Mouse (Mus musculus): ENCODE measurements around the gene Mdga2. TPM values are rescaled to one million over a fixed set of nuclear protein-coding genes. Genes with fewer than 3 reads are reported as not detected.

Mdga2 gene
- 36.9 and 43.2 TPM in 2 replicates for polyA plus RNA-seq (2014; fragmentation: Nextera tagmentation; extraction: Ambion mirVana)

DNA sequence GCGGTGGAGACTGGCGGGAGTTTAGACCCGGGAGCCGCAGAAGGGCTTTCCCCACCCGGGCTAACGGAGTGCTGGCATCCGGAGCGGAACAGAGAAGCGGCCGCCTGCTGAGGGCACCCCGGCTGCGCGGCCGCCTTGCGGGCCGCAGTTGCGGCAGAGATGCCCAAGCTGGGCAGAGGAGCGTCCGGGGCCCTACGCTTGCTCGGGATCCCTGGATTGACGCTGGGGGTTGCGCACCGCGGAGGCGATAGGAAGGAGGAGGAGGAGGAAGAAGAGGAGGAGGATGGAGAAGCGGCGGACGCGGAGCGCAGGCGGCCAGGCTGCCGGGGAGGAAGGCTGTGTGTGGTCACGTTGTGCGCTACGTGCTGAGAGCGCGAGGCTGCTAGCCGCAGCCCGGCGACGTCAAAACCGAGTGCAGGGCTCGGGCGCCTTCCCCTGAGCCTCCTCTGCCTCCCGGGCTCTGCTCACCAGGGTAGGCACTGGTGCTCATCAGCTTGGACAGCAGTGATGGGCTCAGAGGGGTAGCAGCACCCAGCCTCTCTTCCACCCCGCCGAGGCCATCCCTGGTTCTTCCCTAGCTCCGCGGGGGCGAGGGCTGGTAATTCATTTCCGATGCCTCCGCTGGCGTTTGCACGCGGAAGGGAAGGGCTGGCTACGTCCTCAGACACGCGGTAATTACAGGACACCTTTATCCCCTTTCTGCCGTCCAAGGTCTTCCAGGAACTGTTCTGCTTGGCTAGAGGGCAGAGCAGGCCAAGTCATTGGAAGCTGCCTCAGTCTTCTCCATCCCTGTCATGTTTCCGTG, at the start of gene Mdga2:
Mdga2 (minus strand) TSS at position 329 of the 805 bp plus-strand sequence.
- peak within 1 kb of the TSS; percentile 91 for H3K9ac ChIP-seq (replicated peaks; ENCODE audit: low read depth, low read length)
- peaks cover 3% of the 10 kb centered on the region; the same call in 1 of the 2 replicates for H3K27me3 ChIP-seq (ENCODE audit: control insufficient read depth, insufficient read depth, low read length)
- H3K4me3 ChIP-seq (ENCODE audit: low read depth, low read length), result peak within 1 kb of the TSS; percentile 81
- peak within 1 kb of the TSS; percentile 93 for H3K27ac ChIP-seq (ENCODE audit: low read depth, low read length)
- peak within 1 kb of the TSS; percentile 58 for H3K4me2 ChIP-seq (ENCODE audit: low read depth, low read length)
- WGBS, result under 1% methylated on average over 61 of the region's 61 CpGs
- H3K36me3 ChIP-seq (ENCODE audit: control insufficient read depth, insufficient read depth, low read length), result no peaks in the 10 kb centered on the region
- no peaks in the 10 kb centered on the region; the same call in 1 of the 2 replicates for H3K4me1 ChIP-seq (ENCODE audit: control insufficient read depth, insufficient read depth, low read length)
- no peaks in the 10 kb centered on the region for H3K9me3 ChIP-seq (ENCODE audit: control insufficient read depth, low read length)
- peak; percentile 75 for ATAC-seq (ENCODE audit: low read depth)

DNA sequence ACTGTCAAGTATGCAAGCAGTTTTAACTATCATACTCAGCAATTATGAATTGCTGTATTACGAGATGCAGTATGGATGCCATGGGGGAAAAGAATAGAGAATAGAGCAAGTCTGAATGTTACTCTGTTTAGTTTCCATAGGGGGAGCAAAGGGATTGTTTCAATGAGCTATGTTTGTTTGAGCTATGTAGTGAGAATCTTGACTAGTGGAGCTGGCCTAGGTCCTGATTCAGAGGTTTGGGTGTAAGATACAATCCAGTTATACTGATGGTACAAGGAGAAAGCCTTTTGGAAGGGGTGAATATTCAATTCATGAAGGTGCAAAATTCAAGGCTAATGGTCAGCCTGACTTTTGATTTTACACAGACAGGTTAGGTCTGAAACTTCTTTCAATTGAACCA, 45.1 kb upstream of the Mdga2 start:
- Histone ChIP-seq H3K9me3 (ENCODE audit: control insufficient read depth, low read length) (no peaks in the 10 kb centered on the region), H3K36me3 (ENCODE audit: control insufficient read depth, insufficient read depth, low read length) (no peaks in the 10 kb centered on the region), H3K4me1 (ENCODE audit: control insufficient read depth, insufficient read depth, low read length) (no peaks in the 10 kb centered on the region), H3K4me3 (ENCODE audit: low read depth, low read length) (no peak overlapping the region), H3K27ac (ENCODE audit: low read depth, low read length) (no peak overlapping the region), H3K4me2 (ENCODE audit: low read depth, low read length) (no peak overlapping the region), H3K9ac (replicated peaks; ENCODE audit: low read depth, low read length) (no peak overlapping the region), H3K27me3 (ENCODE audit: control insufficient read depth, insufficient read depth, low read length) (no peaks in the 10 kb centered on the region)
- no peak for ATAC-seq (ENCODE audit: low read depth)
- WGBS, result 74% methylated on average over 1 of the region's 1 CpGs

DNA sequence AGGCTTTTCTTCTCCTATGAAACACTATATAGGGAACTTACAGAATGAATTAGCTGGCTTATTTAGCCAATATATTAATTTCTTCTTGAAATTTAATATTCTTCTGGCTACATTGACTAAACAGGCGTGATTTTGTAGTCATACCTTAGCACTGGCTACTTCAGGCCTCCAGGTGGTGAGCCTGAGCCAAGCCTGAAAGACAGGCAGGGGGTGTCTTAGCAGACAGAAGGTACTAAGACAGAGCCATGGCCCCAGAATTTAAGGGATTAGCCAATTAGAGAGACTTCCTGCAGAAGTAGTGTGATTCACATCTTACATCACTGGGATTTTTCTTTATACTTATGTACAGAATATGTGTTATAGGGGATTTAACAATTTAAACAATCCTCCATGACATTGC, 1.2 kb upstream of the Mdga2 start:
- H3K9me3 ChIP-seq (ENCODE audit: control insufficient read depth, low read length), result no peaks in the 10 kb centered on the region
- H3K36me3 ChIP-seq (ENCODE audit: control insufficient read depth, insufficient read depth, low read length), result no peaks in the 10 kb centered on the region
- no peak overlapping the region for H3K4me3 ChIP-seq (ENCODE audit: low read depth, low read length)
- ATAC-seq (ENCODE audit: low read depth), result no peak
- no peak overlapping the region for H3K9ac ChIP-seq (replicated peaks; ENCODE audit: low read depth, low read length)
- H3K27ac ChIP-seq (ENCODE audit: low read depth, low read length), result no peak overlapping the region
- peak overlapping the region; percentile 58 for H3K4me2 ChIP-seq (ENCODE audit: low read depth, low read length)
- WGBS, result 47% methylated on average over 1 of the region's 1 CpGs
- H3K27me3 ChIP-seq (ENCODE audit: control insufficient read depth, insufficient read depth, low read length), result peaks cover 3% of the 10 kb centered on the region; the same call in 1 of the 2 replicates
- no peaks in the 10 kb centered on the region; the same call in 1 of the 2 replicates for H3K4me1 ChIP-seq (ENCODE audit: control insufficient read depth, insufficient read depth, low read length)

DNA sequence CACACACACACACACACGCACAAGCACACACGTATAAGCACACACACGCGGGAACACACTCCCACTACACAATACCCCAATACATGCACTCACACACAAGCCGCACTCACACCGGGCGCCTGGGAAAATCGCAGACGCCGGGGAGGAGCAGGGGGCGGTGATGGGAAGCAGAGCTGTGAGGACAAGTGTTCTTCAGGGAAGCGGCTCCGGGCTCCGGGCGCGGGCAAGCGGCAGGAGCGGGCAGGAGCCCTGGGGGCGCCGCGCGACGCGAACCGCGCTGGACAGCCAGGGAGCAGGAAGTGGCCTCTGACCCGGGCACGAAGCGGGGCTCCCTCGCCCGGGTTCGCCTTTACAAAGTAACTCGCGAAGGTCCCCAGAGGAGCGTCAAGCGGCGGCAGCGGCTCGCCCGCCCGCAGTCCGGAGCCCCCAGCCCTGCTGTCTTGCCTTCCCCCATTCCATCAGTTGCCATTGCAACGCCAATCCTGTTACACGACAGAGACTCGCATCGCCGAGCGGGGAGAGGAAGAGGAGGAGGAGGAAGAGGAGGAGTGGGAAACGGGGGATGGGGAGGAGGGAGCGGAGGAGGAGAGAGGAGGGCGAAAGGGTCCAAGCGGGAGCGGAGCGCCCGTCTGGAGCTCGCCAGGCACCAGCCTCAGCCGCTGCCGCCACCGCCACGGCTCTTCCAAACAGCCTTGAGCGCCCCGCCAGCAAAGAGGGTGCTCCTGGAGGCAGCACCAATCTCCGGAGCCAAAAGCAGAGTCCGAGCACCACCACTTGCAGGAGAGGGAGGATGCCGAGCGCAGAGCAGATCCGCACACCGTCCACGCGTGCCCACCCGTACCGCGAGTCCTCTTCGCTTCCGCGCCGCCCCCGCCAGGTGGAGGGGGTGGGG, 774 bp downstream of the Mdga2 start:
- Histone ChIP-seq H3K9me3 (ENCODE audit: control insufficient read depth, low read length) (no peaks in the 10 kb centered on the region), H3K4me2 (ENCODE audit: low read depth, low read length) (peak overlapping the region; percentile 58), H3K9ac (replicated peaks; ENCODE audit: low read depth, low read length) (peak overlapping the region; percentile 91), H3K27me3 (ENCODE audit: control insufficient read depth, insufficient read depth, low read length) (peaks cover 3% of the 10 kb centered on the region; the same call in 1 of the 2 replicates), H3K27ac (ENCODE audit: low read depth, low read length) (peak overlapping the region; percentile 93), H3K4me1 (ENCODE audit: control insufficient read depth, insufficient read depth, low read length) (no peaks in the 10 kb centered on the region; the same call in 1 of the 2 replicates), H3K36me3 (ENCODE audit: control insufficient read depth, insufficient read depth, low read length) (no peaks in the 10 kb centered on the region), H3K4me3 (ENCODE audit: low read depth, low read length) (peak overlapping the region; percentile 81)
- peak; percentile 77 for ATAC-seq (ENCODE audit: low read depth)
- under 1% methylated on average over 77 of the region's 78 CpGs for WGBS

DNA sequence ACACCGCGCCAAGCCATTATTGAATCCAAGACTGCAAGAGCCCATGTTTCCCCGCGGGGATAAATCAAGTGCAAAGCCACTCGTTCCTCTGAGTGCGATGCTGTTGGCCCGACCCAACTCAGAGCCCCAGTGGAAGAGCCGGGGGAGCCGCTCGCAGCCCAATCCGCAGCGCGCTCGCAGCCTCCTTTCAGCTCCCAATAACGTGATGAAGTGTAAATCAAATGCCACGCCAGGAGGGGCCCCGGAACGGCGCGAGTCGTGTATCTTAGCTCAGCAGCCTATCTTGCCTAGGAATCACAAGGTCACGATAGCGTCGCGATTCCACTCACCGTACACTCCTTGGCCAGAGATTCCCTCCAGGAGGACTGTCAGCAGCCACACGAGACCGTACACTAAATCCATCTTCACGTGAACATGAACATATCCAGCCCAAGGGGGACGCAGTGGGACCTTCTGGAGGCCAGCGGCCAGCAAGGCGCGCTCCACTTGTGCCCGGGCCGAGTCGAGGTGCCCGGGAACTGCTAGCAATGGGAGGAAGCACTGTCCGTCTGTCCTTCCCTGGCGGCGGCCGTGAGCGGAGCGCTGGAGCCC, 1.6 kb downstream of the Mdga2 start:
- Histone ChIP-seq H3K4me1 (ENCODE audit: control insufficient read depth, insufficient read depth, low read length) (no peaks in the 10 kb centered on the region; the same call in 1 of the 2 replicates), H3K27me3 (ENCODE audit: control insufficient read depth, insufficient read depth, low read length) (peaks cover 3% of the 10 kb centered on the region; the same call in 1 of the 2 replicates), H3K4me2 (ENCODE audit: low read depth, low read length) (peak overlapping the region; percentile 58), H3K9me3 (ENCODE audit: control insufficient read depth, low read length) (no peaks in the 10 kb centered on the region), H3K27ac (ENCODE audit: low read depth, low read length) (peak overlapping the region; percentile 93), H3K36me3 (ENCODE audit: control insufficient read depth, insufficient read depth, low read length) (no peaks in the 10 kb centered on the region), H3K4me3 (ENCODE audit: low read depth, low read length) (peak overlapping the region; percentile 81), H3K9ac (replicated peaks; ENCODE audit: low read depth, low read length) (peak overlapping the region; percentile 91)
- ATAC-seq (ENCODE audit: low read depth), result peak; percentile 47
- under 1% methylated on average over 43 of the region's 43 CpGs for WGBS

DNA sequence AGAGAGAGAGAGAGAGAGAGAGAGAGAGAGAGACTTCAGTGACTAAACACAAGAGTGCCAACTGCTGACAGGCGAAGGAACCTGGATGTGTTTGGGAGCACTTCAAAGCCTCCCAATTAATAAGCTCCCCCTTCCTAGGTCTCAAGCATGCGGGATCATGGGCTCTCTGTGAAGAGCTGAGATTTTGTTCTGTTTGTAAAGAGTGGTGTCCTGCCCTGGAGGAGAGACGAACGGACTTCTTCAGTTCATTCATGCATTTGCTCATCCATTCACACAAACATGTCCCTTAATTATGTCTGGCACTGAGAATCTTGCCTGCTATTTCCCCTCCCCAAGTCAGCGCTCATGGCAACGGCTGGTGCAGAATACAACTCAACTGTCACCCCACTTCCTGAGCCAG, 2.3 kb downstream of the Mdga2 start:
- WGBS, result 3% methylated on average over 6 of the region's 6 CpGs
- Histone ChIP-seq H3K4me3 (ENCODE audit: low read depth, low read length) (peak overlapping the region; percentile 81), H3K9me3 (ENCODE audit: control insufficient read depth, low read length) (no peaks in the 10 kb centered on the region), H3K9ac (replicated peaks; ENCODE audit: low read depth, low read length) (peak overlapping the region; percentile 91), H3K4me2 (ENCODE audit: low read depth, low read length) (peak overlapping the region; percentile 58), H3K36me3 (ENCODE audit: control insufficient read depth, insufficient read depth, low read length) (no peaks in the 10 kb centered on the region), H3K27me3 (ENCODE audit: control insufficient read depth, insufficient read depth, low read length) (peaks cover 3% of the 10 kb centered on the region; the same call in 1 of the 2 replicates), H3K4me1 (ENCODE audit: control insufficient read depth, insufficient read depth, low read length) (no peaks in the 10 kb centered on the region; the same call in 1 of the 2 replicates), H3K27ac (ENCODE audit: low read depth, low read length) (peak overlapping the region; percentile 93)
- ATAC-seq (ENCODE audit: low read depth), result no peak

DNA sequence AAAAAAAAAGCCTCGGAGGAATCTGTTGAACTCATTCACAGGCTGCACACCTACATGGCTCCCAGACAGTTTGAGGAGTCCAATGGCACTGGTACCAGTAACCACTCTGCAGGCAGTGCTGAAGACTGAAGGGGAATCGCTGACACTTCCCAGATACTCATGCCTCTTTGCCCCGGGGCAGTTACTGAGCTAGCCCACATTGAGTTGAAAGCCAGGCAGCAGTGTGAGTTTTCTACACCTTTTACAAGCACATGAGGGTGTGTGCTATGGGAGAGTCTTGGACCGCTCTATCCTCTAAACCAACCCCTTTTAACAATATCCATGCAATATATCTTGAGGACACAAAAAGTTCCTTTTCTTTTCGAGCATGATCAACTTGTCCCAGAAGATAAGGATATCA, 2.8 kb downstream of the Mdga2 start:
- Histone ChIP-seq H3K27ac (ENCODE audit: low read depth, low read length) (no peak overlapping the region), H3K27me3 (ENCODE audit: control insufficient read depth, insufficient read depth, low read length) (peaks cover 3% of the 10 kb centered on the region; the same call in 1 of the 2 replicates), H3K4me1 (ENCODE audit: control insufficient read depth, insufficient read depth, low read length) (no peaks in the 10 kb centered on the region; the same call in 1 of the 2 replicates), H3K9ac (replicated peaks; ENCODE audit: low read depth, low read length) (peak overlapping the region; percentile 28; the same call in 1 of the 2 replicates), H3K4me2 (ENCODE audit: low read depth, low read length) (peak overlapping the region; percentile 58), H3K9me3 (ENCODE audit: control insufficient read depth, low read length) (no peaks in the 10 kb centered on the region), H3K36me3 (ENCODE audit: control insufficient read depth, insufficient read depth, low read length) (no peaks in the 10 kb centered on the region), H3K4me3 (ENCODE audit: low read depth, low read length) (peak overlapping the region; percentile 81)
- ATAC-seq (ENCODE audit: low read depth), result no peak
- WGBS, result 16% methylated on average over 5 of the region's 5 CpGs

DNA sequence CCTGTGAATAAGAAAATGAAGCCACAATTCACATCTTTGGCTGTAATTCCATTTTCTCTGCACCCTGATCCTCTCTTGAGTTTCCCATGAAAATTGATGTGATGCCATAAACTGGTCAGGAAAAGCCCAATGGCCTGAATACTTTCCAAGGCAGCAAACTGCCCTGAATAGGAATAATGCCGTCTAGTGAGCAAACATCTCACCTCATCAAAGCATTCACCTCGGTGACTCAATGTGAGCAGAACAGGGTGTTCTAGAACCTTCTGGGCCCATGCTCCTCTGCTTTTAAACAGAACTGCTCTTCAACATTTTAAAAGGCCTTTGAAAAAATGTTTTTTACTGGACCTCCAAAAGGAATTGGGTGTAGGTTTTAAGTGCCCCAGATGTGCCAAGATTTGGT, 9.5 kb downstream of the Mdga2 start:
- Histone ChIP-seq H3K4me3 (ENCODE audit: low read depth, low read length) (no peak overlapping the region), H3K36me3 (ENCODE audit: control insufficient read depth, insufficient read depth, low read length) (no peaks in the 10 kb centered on the region), H3K4me1 (ENCODE audit: control insufficient read depth, insufficient read depth, low read length) (no peaks in the 10 kb centered on the region), H3K27ac (ENCODE audit: low read depth, low read length) (no peak overlapping the region), H3K27me3 (ENCODE audit: control insufficient read depth, insufficient read depth, low read length) (no peaks in the 10 kb centered on the region), H3K4me2 (ENCODE audit: low read depth, low read length) (no peak overlapping the region), H3K9ac (replicated peaks; ENCODE audit: low read depth, low read length) (no peak overlapping the region), H3K9me3 (ENCODE audit: control insufficient read depth, low read length) (no peaks in the 10 kb centered on the region)
- WGBS, result 49% methylated on average over 2 of the region's 2 CpGs
- no peak for ATAC-seq (ENCODE audit: low read depth)

Measured in neural tube, embryonic 14.5 days (tissue).